Mouse (Mus musculus): ENCODE measurements around the gene Tango2. TPM values are rescaled to one million over a fixed set of nuclear protein-coding genes. Genes with fewer than 3 reads are reported as not detected.

Tango2 gene
- 22.5 and 30.1 TPM in 2 replicates for polyA plus RNA-seq (2016; fragmentation: Nextera tagmentation; extraction: Ambion mirVana)

- peak; percentile 86 for ATAC-seq (ENCODE audit: insufficient number of reproducible peaks, insufficient read depth, low FRiP score, low TSS enrichment)
- Histone ChIP-seq H3K36me3 (no peaks in the 10 kb centered on the region), H3K27ac (no peak within 1 kb of the TSS), H3K4me1 (peaks cover 11% of the 10 kb centered on the region; the same call in 1 of the 2 replicates), H3K27me3 (peaks cover 36% of the 10 kb centered on the region), H3K9me3 (no peaks in the 10 kb centered on the region), H3K9ac (peak within 1 kb of the TSS; percentile 68), H3K4me3 (peak within 1 kb of the TSS; percentile 69), H3K4me2 (replicated peaks) (peak within 1 kb of the TSS; percentile 81)
- WGBS, result under 1% methylated on average over 44 of the region's 44 CpGs
Measured at GRCm38 (mm10) chr16:18347931-18348600, at the start of gene Tango2, which contains the start of gene Arvcf. Tango2 (minus strand) TSS chr16:18348103. Arvcf (plus strand) TSS chr16:18348182.

DNA sequence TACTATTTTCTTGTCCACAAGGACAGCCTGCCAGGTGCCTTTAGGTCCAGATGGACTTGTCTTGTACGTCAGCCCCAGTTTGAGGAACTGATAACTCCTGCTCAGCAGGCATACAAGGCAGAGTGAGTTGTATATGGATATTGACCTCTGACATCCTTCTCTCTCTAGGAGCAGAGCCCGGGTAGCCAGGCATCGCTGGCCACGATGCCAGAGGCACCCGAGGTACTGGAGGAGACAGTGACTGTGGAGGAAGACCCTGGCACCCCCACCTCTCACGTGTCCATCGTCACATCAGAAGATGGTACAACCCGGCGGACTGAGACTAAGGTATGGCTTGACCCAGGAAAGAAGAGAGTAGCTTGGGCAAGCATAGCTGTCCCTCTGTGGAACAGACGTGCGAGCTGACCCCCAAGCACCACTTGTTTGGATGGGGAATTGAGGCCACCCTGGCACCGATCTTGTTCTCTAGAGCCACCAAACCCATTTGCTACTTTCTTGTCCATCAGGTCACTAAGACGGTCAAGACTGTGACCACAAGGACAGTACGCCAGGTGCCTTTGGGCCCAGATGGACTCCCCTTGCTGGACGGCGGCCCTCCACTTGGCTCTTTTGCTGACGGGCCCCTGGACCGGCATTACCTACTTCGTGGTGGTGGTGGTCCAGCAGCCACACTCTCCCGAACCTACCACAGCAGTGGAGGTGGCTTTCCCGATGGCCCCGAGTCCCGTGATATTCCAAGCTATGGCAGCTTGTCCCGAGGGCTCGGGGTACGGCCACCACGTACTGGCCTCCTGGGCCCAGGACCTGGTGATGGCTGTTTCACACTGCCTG is 49.1 kb upstream of the Tango2 start:
- Histone ChIP-seq H3K4me3 (no peak overlapping the region), H3K9ac (no peak overlapping the region), H3K36me3 (peaks cover 48% of the 10 kb centered on the region), H3K27me3 (no peaks in the 10 kb centered on the region), H3K9me3 (no peaks in the 10 kb centered on the region), H3K4me1 (peaks cover 40% of the 10 kb centered on the region), H3K4me2 (replicated peaks) (no peak overlapping the region), H3K27ac (no peak overlapping the region)
- ATAC-seq (ENCODE audit: insufficient number of reproducible peaks, insufficient read depth, low FRiP score, low TSS enrichment), result no peak
- WGBS, result 94% methylated on average over 27 of the region's 27 CpGs

GRCm38 (mm10) chr16:18396201-18396600 is 48.3 kb upstream of the Tango2 start:
- no peak overlapping the region for H3K4me2 ChIP-seq (replicated peaks)
- H3K9ac ChIP-seq, result no peak overlapping the region
- H3K27me3 ChIP-seq, result no peaks in the 10 kb centered on the region
- peaks cover 40% of the 10 kb centered on the region for H3K4me1 ChIP-seq
- no peak overlapping the region for H3K4me3 ChIP-seq
- H3K36me3 ChIP-seq, result peaks cover 41% of the 10 kb centered on the region
- H3K9me3 ChIP-seq, result no peaks in the 10 kb centered on the region
- no peak overlapping the region for H3K27ac ChIP-seq
- no peak for ATAC-seq (ENCODE audit: insufficient number of reproducible peaks, insufficient read depth, low FRiP score, low TSS enrichment)
- 86% methylated on average over 2 of the region's 2 CpGs for WGBS

- Histone ChIP-seq H3K4me1 (peaks cover 36% of the 10 kb centered on the region), H3K4me3 (no peak overlapping the region), H3K36me3 (peaks cover 41% of the 10 kb centered on the region), H3K9me3 (no peaks in the 10 kb centered on the region), H3K4me2 (replicated peaks) (no peak overlapping the region), H3K27me3 (no peaks in the 10 kb centered on the region), H3K9ac (0 out of 2 replicates have a peak overlapping the region, but pooled peaks have one; percentile 0), H3K27ac (no peak overlapping the region)
- ATAC-seq (ENCODE audit: insufficient number of reproducible peaks, insufficient read depth, low FRiP score, low TSS enrichment), result no peak
- 33% methylated on average over 6 of the region's 7 CpGs for WGBS
Measured at GRCm38 (mm10) chr16:18395620-18396036, 47.7 kb upstream of the Tango2 start.

- Histone ChIP-seq H3K4me1 (peaks cover 30% of the 10 kb centered on the region), H3K27ac (0 out of 2 replicates have a peak overlapping the region, but pooled peaks have one; percentile 17), H3K36me3 (peaks cover 35% of the 10 kb centered on the region), H3K9me3 (no peaks in the 10 kb centered on the region), H3K27me3 (no peaks in the 10 kb centered on the region), H3K4me2 (replicated peaks) (peak overlapping the region; percentile 6; the same call in 1 of the 2 replicates), H3K9ac (no peak overlapping the region), H3K4me3 (no peak overlapping the region)
- 25% methylated on average over 11 of the region's 11 CpGs for WGBS
- no peak for ATAC-seq (ENCODE audit: insufficient number of reproducible peaks, insufficient read depth, low FRiP score, low TSS enrichment)
Measured at GRCm38 (mm10) chr16:18394777-18395619, 47.1 kb upstream of the Tango2 start.

GRCm38 (mm10) chr16:18394056-18394455 is 46.2 kb upstream of the Tango2 start:
- Histone ChIP-seq H3K4me1 (peaks cover 32% of the 10 kb centered on the region), H3K27ac (no peak overlapping the region), H3K27me3 (no peaks in the 10 kb centered on the region), H3K36me3 (peaks cover 25% of the 10 kb centered on the region), H3K9me3 (no peaks in the 10 kb centered on the region), H3K4me3 (no peak overlapping the region), H3K9ac (no peak overlapping the region), H3K4me2 (replicated peaks) (peak overlapping the region; percentile 90)
- ATAC-seq (ENCODE audit: insufficient number of reproducible peaks, insufficient read depth, low FRiP score, low TSS enrichment), result no peak
- 80% methylated on average over 3 of the region's 3 CpGs for whole genome bisulfite sequencing

DNA sequence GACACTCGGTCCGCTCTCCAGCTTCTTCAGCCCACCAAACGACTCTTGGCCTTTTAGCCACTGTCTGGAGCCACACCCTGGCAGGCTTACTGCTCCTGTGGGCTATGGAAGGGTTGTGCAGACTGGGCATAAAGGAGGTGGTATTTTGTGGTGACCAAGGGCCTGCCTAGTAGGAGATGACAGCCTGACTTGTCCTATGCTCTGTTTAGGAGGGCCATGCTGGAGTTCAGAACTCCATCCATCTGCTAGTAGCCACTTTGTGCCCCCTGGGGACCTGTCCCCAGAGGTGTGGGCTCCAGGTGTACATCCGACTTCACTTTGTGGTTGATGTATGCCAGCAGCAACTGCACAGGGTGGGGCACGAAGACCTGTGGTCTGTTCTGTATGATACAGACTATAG is 45.7 kb upstream of the Tango2 start:
- Histone ChIP-seq H3K4me1 (peaks cover 36% of the 10 kb centered on the region), H3K36me3 (peaks cover 20% of the 10 kb centered on the region), H3K9me3 (no peaks in the 10 kb centered on the region), H3K4me2 (replicated peaks) (peak overlapping the region; percentile 90), H3K27ac (no peak overlapping the region), H3K4me3 (peak overlapping the region; percentile 71), H3K27me3 (no peaks in the 10 kb centered on the region), H3K9ac (peak overlapping the region; percentile 71; the same call in 1 of the 2 replicates)
- 50% methylated on average over 5 of the region's 5 CpGs for WGBS
- no peak for ATAC-seq (ENCODE audit: insufficient number of reproducible peaks, insufficient read depth, low FRiP score, low TSS enrichment)

- H3K4me3 ChIP-seq, result peak overlapping the region; percentile 71
- peaks cover 12% of the 10 kb centered on the region for H3K36me3 ChIP-seq
- H3K27me3 ChIP-seq, result no peaks in the 10 kb centered on the region
- WGBS, result under 1% methylated on average over 61 of the region's 63 CpGs
- peaks cover 45% of the 10 kb centered on the region for H3K4me1 ChIP-seq
- peak overlapping the region; percentile 74 for H3K27ac ChIP-seq
- H3K4me2 ChIP-seq (replicated peaks), result peak overlapping the region; percentile 90
- peak; percentile 74 for ATAC-seq (ENCODE audit: insufficient number of reproducible peaks, insufficient read depth, low FRiP score, low TSS enrichment)
- peak overlapping the region; percentile 71 for H3K9ac ChIP-seq
- H3K9me3 ChIP-seq, result no peaks in the 10 kb centered on the region
Measured at GRCm38 (mm10) chr16:18392469-18393426, 44.8 kb upstream of the Tango2 start.

DNA sequence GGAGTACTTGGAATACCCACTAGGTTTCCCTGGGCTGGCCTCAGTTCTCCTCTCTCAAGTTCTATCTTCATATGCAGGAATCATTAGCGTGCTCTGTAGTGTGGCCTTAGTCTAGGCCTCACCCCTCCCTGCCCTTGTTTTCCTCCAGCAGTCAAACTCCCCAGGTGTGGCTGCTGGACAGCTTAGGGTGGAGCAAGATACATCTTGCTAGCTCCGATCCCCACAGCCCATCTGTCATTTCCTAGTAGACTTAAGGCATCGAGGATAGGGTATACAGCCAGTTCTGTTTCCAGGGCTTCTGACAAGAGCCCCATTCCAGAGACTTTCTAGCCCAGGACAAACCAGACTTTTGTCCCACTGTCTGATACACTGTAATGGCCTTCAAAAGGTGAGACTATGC is 43.8 kb upstream of the Tango2 start:
- Histone ChIP-seq H3K36me3 (peaks cover 2% of the 10 kb centered on the region; the same call in 1 of the 2 replicates), H3K4me1 (peaks cover 54% of the 10 kb centered on the region), H3K9ac (no peak overlapping the region), H3K4me2 (replicated peaks) (no peak overlapping the region), H3K4me3 (no peak overlapping the region), H3K9me3 (no peaks in the 10 kb centered on the region), H3K27me3 (no peaks in the 10 kb centered on the region), H3K27ac (no peak overlapping the region)
- WGBS, result 96% methylated on average over 3 of the region's 3 CpGs
- no peak for ATAC-seq (ENCODE audit: insufficient number of reproducible peaks, insufficient read depth, low FRiP score, low TSS enrichment)

- ATAC-seq (ENCODE audit: insufficient number of reproducible peaks, insufficient read depth, low FRiP score, low TSS enrichment), result no peak
- H3K36me3 ChIP-seq, result no peaks in the 10 kb centered on the region
- no peaks in the 10 kb centered on the region for H3K9me3 ChIP-seq
- no peak overlapping the region for H3K4me3 ChIP-seq
- 95% methylated on average over 3 of the region's 3 CpGs for WGBS
- peaks cover 50% of the 10 kb centered on the region for H3K4me1 ChIP-seq
- H3K9ac ChIP-seq, result no peak overlapping the region
- no peak overlapping the region for H3K27ac ChIP-seq
- H3K4me2 ChIP-seq (replicated peaks), result no peak overlapping the region
- no peaks in the 10 kb centered on the region for H3K27me3 ChIP-seq
Measured at GRCm38 (mm10) chr16:18391127-18391526, 43.2 kb upstream of the Tango2 start.
